Mouse (Mus musculus) hindbrain, embryonic 14.5 days (tissue): ENCODE measurements around the gene Cdh26. TPM values are rescaled to one million over a fixed set of nuclear protein-coding genes. Genes with fewer than 3 reads are reported as not detected.

Experiments used
- ATAC-seq: fragments of 200-750 bp; cut with Nextera tagmentation; 2 replicates; pipeline ENCODE4 v1.8.0; 2017; ENCODE audit warnings: moderate number of reproducible peaks, mild to moderate bottlenecking, moderate TSS enrichment, moderate library complexity; ENCODE audit not compliant: low FRiP score
- DNase-seq: peaks from one replicate; pipeline ENCODE4 v3.0.0-alpha.2; 2015; ENCODE audit warnings: low spot score
- H3K27ac ChIP-seq: fragments of 300-500 bp; sonication (generic); 2 replicates; pipeline ENCODE4 v1.5.1; 2014; ENCODE audit warnings: mild to moderate bottlenecking, moderate library complexity
- H3K27me3 ChIP-seq: fragments of 300-500 bp; sonication (generic); 2 replicates; pipeline ENCODE4 v1.6.1; 2014; ENCODE audit warnings: mild to moderate bottlenecking, low read length, mixed read lengths; ENCODE audit not compliant: control insufficient read depth, insufficient read depth
- H3K36me3 ChIP-seq: fragments of 300-500 bp; sonication (generic); replicated peaks from 2 replicates; pipeline ENCODE4 v1.6.1; 2014; ENCODE audit not compliant: control insufficient read depth, insufficient read depth
- H3K4me1 ChIP-seq: fragments of 300-500 bp; sonication (generic); replicated peaks from 2 replicates; pipeline ENCODE4 v1.6.1; 2014; ENCODE audit warnings: antibody characterized with exemption, low read length, mixed read lengths; ENCODE audit not compliant: control insufficient read depth, insufficient read depth
- H3K4me2 ChIP-seq: fragments of 300-500 bp; sonication (generic); replicated peaks from 2 replicates; pipeline ENCODE4 v1.6.1; 2014; ENCODE audit warnings: mild to moderate bottlenecking, moderate library complexity
- H3K4me3 ChIP-seq: fragments of 300-500 bp; sonication (generic); replicated peaks from 2 replicates; pipeline ENCODE4 v1.5.1; 2014; ENCODE audit warnings: mild to moderate bottlenecking, low read length
- H3K9ac ChIP-seq: fragments of 300-500 bp; sonication (generic); 2 replicates; pipeline ENCODE4 v1.6.1; 2014
- H3K9me3 ChIP-seq: fragments of 300-500 bp; sonication (generic); 2 replicates; pipeline ENCODE4 v1.6.1; 2016; ENCODE audit warnings: low read length; ENCODE audit not compliant: control insufficient read depth
- WGBS: fragments of 180-500 bp; shearing (Covaris S2); extraction: QIAGEN DNeasy Blood & Tissue Kit; methylation state at CpG from one replicate; pipeline ENCODE4 v1.1.7; 2014; 5-methylcytosine and 5-hydroxymethylcytosine counted together
- polyA plus RNA-seq: library from polyadenylated mRNA; unstranded; fragments of >200 nt; fragmentation: Nextera tagmentation; extraction: Ambion mirVana; gene quantifications from 2 replicates; pipeline ENCODE4 v1.2.1, GENCODE M21; 2014

The Cdh26 gene
- polyA plus RNA-seq, 1 experiment from 2014 or later: 0.21 TPM

- H3K9me3 ChIP-seq: no peaks in the 10 kb centered on the region
- no peaks in the 10 kb centered on the region for H3K4me1 ChIP-seq
- DNase-seq (no peak), ATAC-seq (no peak)
- 88% methylated on average over 4 of the region's 4 CpGs for WGBS
- H3K27me3 ChIP-seq: no peaks in the 10 kb centered on the region
- no peak overlapping the region for H3K4me3 ChIP-seq
- no peak overlapping the region for H3K27ac ChIP-seq
- no peak overlapping the region for H3K9ac ChIP-seq
- no peaks in the 10 kb centered on the region for H3K36me3 ChIP-seq
- H3K4me2 ChIP-seq: no peak overlapping the region
Observed at GRCm38 (mm10) chr2:178428676-178429075, 1.7 kb upstream of the Cdh26 start.

GRCm38 (mm10) chr2:178429426-178429825 lies 905 bp upstream of the Cdh26 start:
- DNase-seq: no peak
- H3K9ac ChIP-seq: no peak overlapping the region
- no peaks in the 10 kb centered on the region for H3K4me1 ChIP-seq
- H3K4me2 ChIP-seq: no peak overlapping the region
- 80% methylated on average over 6 of the region's 6 CpGs for WGBS
- H3K4me3 ChIP-seq: no peak overlapping the region
- H3K27me3 ChIP-seq: no peaks in the 10 kb centered on the region
- no peak overlapping the region for H3K27ac ChIP-seq
- no peaks in the 10 kb centered on the region for H3K9me3 ChIP-seq
- no peak for ATAC-seq
- H3K36me3 ChIP-seq: no peaks in the 10 kb centered on the region

- Histone ChIP-seq H3K4me1 (no peaks in the 10 kb centered on the region), H3K4me3 (no peak overlapping the region), H3K27ac (no peak overlapping the region), H3K27me3 (no peaks in the 10 kb centered on the region), H3K36me3 (no peaks in the 10 kb centered on the region), H3K9me3 (no peaks in the 10 kb centered on the region), H3K9ac (no peak overlapping the region), H3K4me2 (no peak overlapping the region)
- no peak for ATAC-seq
- no peak for DNase-seq
- 76% methylated on average over 2 of the region's 2 CpGs for WGBS
Observed at GRCm38 (mm10) chr2:178433495-178433894, 3.2 kb downstream of the Cdh26 start.

- ATAC-seq (no peak), DNase-seq (no peak)
- 92% methylated on average over 2 of the region's 2 CpGs for WGBS
- H3K9me3 ChIP-seq: no peaks in the 10 kb centered on the region
- no peak overlapping the region for H3K27ac ChIP-seq
- H3K36me3 ChIP-seq: no peaks in the 10 kb centered on the region
- H3K9ac ChIP-seq: no peak overlapping the region
- no peaks in the 10 kb centered on the region for H3K4me1 ChIP-seq
- H3K27me3 ChIP-seq: no peaks in the 10 kb centered on the region
- H3K4me2 ChIP-seq: no peak overlapping the region
- H3K4me3 ChIP-seq: no peak overlapping the region
Observed at GRCm38 (mm10) chr2:178433903-178434302, 3.6 kb downstream of the Cdh26 start.

GRCm38 (mm10) chr2:178437311-178437710 lies 7.0 kb downstream of the Cdh26 start:
- ATAC-seq: no peak
- no peaks in the 10 kb centered on the region for H3K4me1 ChIP-seq
- no peak for DNase-seq
- H3K4me3 ChIP-seq: no peak overlapping the region
- H3K36me3 ChIP-seq: no peaks in the 10 kb centered on the region
- H3K4me2 ChIP-seq: no peak overlapping the region
- H3K27ac ChIP-seq: no peak overlapping the region
- H3K9ac ChIP-seq: no peak overlapping the region
- H3K27me3 ChIP-seq: no peaks in the 10 kb centered on the region
- 60% methylated on average over 9 of the region's 9 CpGs for whole genome bisulfite sequencing
- no peaks in the 10 kb centered on the region for H3K9me3 ChIP-seq

- H3K4me1 ChIP-seq: no peaks in the 10 kb centered on the region
- H3K4me2 ChIP-seq: no peak overlapping the region
- H3K27ac ChIP-seq: no peak overlapping the region
- DNase-seq: no peak
- ATAC-seq: no peak
- H3K36me3 ChIP-seq: no peaks in the 10 kb centered on the region
- 87% methylated on average over 4 of the region's 4 CpGs for WGBS
- H3K9me3 ChIP-seq: no peaks in the 10 kb centered on the region
- H3K27me3 ChIP-seq: no peaks in the 10 kb centered on the region
- H3K9ac ChIP-seq: no peak overlapping the region
- H3K4me3 ChIP-seq: no peak overlapping the region
Observed at GRCm38 (mm10) chr2:178449386-178449785, 19.1 kb downstream of the Cdh26 start.

GRCm38 (mm10) chr2:178450236-178450635 lies 19.9 kb downstream of the Cdh26 start:
- Histone ChIP-seq H3K4me1 (0 out of 2 replicates have a peak, but pooled peaks cover 3% of the 10 kb centered on the region), H3K9ac (no peak overlapping the region), H3K27ac (no peak overlapping the region), H3K9me3 (no peaks in the 10 kb centered on the region), H3K36me3 (no peaks in the 10 kb centered on the region), H3K27me3 (no peaks in the 10 kb centered on the region), H3K4me3 (no peak overlapping the region), H3K4me2 (no peak overlapping the region)
- ATAC-seq (no peak), DNase-seq (no peak)
- 11% methylated on average over 2 of the region's 2 CpGs for WGBS

- no peak overlapping the region for H3K9ac ChIP-seq
- no peak overlapping the region for H3K27ac ChIP-seq
- H3K4me3 ChIP-seq: no peak overlapping the region
- H3K9me3 ChIP-seq: no peaks in the 10 kb centered on the region
- H3K36me3 ChIP-seq: no peaks in the 10 kb centered on the region
- ATAC-seq (no peak), DNase-seq (no peak)
- H3K4me2 ChIP-seq: no peak overlapping the region
- H3K27me3 ChIP-seq: no peaks in the 10 kb centered on the region
- WGBS: 69% methylated on average over 10 of the region's 10 CpGs
- H3K4me1 ChIP-seq: 0 out of 2 replicates have a peak, but pooled peaks cover 4% of the 10 kb centered on the region
Observed at GRCm38 (mm10) chr2:178450961-178451360, 20.6 kb downstream of the Cdh26 start.

GRCm38 (mm10) chr2:178454664-178455516 lies 24.6 kb downstream of the Cdh26 start:
- 27% methylated on average over 17 of the region's 17 CpGs for WGBS
- Histone ChIP-seq H3K4me2 (peak overlapping the region; percentile 18), H3K27ac (peak overlapping the region; percentile 55), H3K9ac (no peak overlapping the region), H3K4me1 (0 out of 2 replicates have a peak, but pooled peaks cover 4% of the 10 kb centered on the region), H3K27me3 (no peaks in the 10 kb centered on the region), H3K4me3 (no peak overlapping the region), H3K9me3 (no peaks in the 10 kb centered on the region), H3K36me3 (no peaks in the 10 kb centered on the region)
- ATAC-seq: peak; percentile 72
- peak; percentile 57 for DNase-seq
